Mouse (Mus musculus) heart, adult 2 months (tissue): ENCODE data around the gene Zfp423. TPM values are rescaled to one million over a fixed set of nuclear protein-coding genes. Genes with fewer than 3 reads are reported as not detected.

Source experiments
- DNase-seq, 2 experiments: peaks; one replicate each; pipeline ENCODE4 v3.0.0; 2021
- H3K27ac ChIP-seq: fragments of 200-600 bp; 2 replicates; pipeline ENCODE4 v1.8.1; 2022
- H3K27me3 ChIP-seq: fragments of 200-500 bp; 2 replicates; pipeline ENCODE4 v1.6.1; 2012; ENCODE audit warnings: mild to moderate bottlenecking, low read length, inconsistent platforms, mixed read lengths; ENCODE audit not compliant: control insufficient read depth, insufficient read depth
- H3K36me3 ChIP-seq: fragments of 200-500 bp; 2 replicates; pipeline ENCODE4 v1.6.1; 2012; ENCODE audit warnings: low read length, inconsistent platforms; ENCODE audit not compliant: control insufficient read depth, insufficient read depth
- H3K4me1 ChIP-seq: fragments of 200-500 bp; 2 replicates; pipeline ENCODE4 v1.6.1; 2011; ENCODE audit warnings: low read length; ENCODE audit not compliant: control insufficient read depth, insufficient read depth
- H3K4me3 ChIP-seq: fragments of 200-600 bp; 2 replicates; pipeline ENCODE4 v1.8.1; 2022
- H3K79me2 ChIP-seq: fragments of 200-500 bp; replicated peaks from 2 replicates; pipeline ENCODE4 v1.6.1; 2012; ENCODE audit warnings: mild to moderate bottlenecking, inconsistent platforms, low read length, moderate library complexity, mixed read lengths; ENCODE audit not compliant: control insufficient read depth, insufficient read depth
- H3K9ac ChIP-seq: fragments of 200-500 bp; 2 replicates; pipeline ENCODE4 v1.6.1; 2012; ENCODE audit warnings: low read depth, mild to moderate bottlenecking, control low read depth, inconsistent platforms, low read length, mixed read lengths
- CTCF ChIP-seq: fragments of 200-600 bp; IDR thresholded peaks from 2 replicates; pipeline ENCODE4 v1.8.1; 2022; ENCODE audit warnings: antibody characterized with exemption, mild to moderate bottlenecking, moderate library complexity
- EP300 ChIP-seq: fragments of 200-500 bp; IDR thresholded peaks from 2 replicates; pipeline ENCODE4 v1.6.1; 2011; ENCODE audit warnings: low read depth, low read length, control low read depth; ENCODE audit not compliant: insufficient read depth
- POLR2A ChIP-seq: fragments of 200-500 bp; IDR thresholded peaks from 2 replicates; pipeline ENCODE4 v1.6.1; 2011; ENCODE audit warnings: mild to moderate bottlenecking, low read depth, low read length, control low read depth; ENCODE audit not compliant: insufficient read depth
- WGBS: fragments of 180-500 bp; shearing (Covaris S2); methylation state at CpG from one replicate; pipeline ENCODE4 v1.1.7; 2018; 5-methylcytosine and 5-hydroxymethylcytosine counted together
- intact Hi-C: fragments of 180-260 bp; cut with DNase I; formaldehyde crosslinking; loops from one replicate; pipeline ENCODE4 v1.15.1; 2025
- polyA plus RNA-seq: library from polyadenylated mRNA; depleted of rRNA; stranded (reverse); fragments of >200 nt; gene quantifications from 2 replicates; pipeline ENCODE4 v1.2.3, GENCODE M21; 2012
- total RNA-seq, 2 experiments: library from RNA; stranded (reverse); gene quantifications; 2 replicates each; pipeline ENCODE4 v1.2.3; 2021

The Zfp423 gene
- total and polyA plus RNA-seq, 3 experiments = 4.3 to 5.3 (median 4.8) TPM

DNA sequence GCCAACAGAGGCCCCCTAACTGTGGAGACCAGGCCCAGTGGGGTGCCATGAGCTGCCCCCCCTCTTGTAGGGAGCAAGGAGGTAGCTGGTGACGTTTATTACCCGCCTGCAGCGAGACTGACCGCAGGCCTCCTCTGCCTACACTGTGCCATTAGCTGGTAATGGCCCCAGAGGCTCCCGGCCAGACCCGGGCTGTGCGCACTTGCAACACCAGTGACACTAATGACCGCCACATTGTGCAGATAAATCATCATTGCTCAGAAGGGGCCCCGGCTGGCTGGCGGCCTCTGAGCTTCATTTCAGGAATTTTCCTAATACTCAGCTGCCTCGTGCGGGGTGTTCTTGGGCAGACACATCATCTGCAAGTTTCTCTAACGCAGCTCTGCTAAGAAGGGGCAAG is 206.7 kb downstream of the Zfp423 start:
- no peaks in the 10 kb centered on the region for H3K4me1 ChIP-seq
- no peak overlapping the region for H3K27ac ChIP-seq
- H3K27me3 ChIP-seq = no peaks in the 10 kb centered on the region
- H3K36me3 ChIP-seq = no peaks in the 10 kb centered on the region
- H3K79me2 ChIP-seq = no peaks in the 10 kb centered on the region
- no peak overlapping the region for H3K4me3 ChIP-seq
- intact Hi-C loops = no loop called here
- WGBS = 92% methylated on average over 13 of the region's 13 CpGs
- no peak overlapping the region for H3K9ac ChIP-seq
- DNase-seq = no peak
- no peak for TF ChIP-seq CTCF

DNA sequence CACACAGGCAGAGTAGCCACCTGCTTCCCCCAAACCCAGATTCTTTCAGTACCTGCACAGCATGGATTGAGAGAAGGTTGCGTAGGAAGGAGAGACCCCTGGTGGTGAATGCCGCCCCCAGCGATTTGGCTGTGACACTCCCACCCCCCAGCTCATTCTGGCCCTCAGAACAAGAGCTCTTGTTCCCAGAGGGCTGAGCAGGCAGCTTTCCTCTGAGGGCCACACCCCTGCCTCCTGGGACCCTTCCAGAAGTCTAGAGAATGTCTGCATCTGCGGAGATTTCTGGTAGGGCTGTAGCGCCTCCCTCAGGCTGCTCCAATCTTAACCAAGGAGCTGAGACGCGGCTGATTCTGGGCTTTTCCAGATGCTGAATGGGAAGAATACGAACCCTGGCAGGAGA is 211.8 kb downstream of the Zfp423 start:
- DNase-seq = peak; percentile 35 to 43
- no peak overlapping the region for H3K9ac ChIP-seq
- H3K27me3 ChIP-seq = no peaks in the 10 kb centered on the region
- no peaks in the 10 kb centered on the region for H3K36me3 ChIP-seq
- WGBS = 50% methylated on average over 8 of the region's 8 CpGs
- no peak overlapping the region for H3K4me3 ChIP-seq
- no peak overlapping the region for H3K27ac ChIP-seq
- no peaks in the 10 kb centered on the region for H3K79me2 ChIP-seq
- intact Hi-C loops = loop anchor here (10.0 kb wide), 1 partner anchor 153 kb away; no protein-coding TSS in a partner anchor
- H3K4me1 ChIP-seq = peaks cover 2% of the 10 kb centered on the region; the same call in 1 of the 2 replicates
- TF ChIP-seq CTCF (peak; percentile 43), EP300 (no peak)

DNA sequence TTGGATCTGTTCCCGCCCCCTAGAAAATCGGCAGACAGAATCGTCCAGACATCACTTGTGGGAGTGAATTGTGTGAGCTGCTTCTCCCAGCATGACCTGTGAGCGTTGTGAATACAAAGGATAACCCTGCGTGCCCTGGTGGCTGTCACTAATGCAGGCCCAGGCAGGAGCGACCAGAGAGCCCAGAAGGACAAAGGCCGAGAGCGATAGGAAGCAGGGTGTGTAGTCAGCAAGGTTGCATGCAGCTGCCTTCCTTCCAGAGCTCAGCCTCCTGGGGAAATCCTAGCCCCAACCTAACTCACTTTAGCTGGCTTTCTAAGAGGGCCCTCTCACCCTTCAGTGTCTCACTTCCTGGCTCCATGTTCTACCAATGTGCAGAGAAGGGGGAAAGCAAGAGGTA is 212.3 kb downstream of the Zfp423 start:
- Histone ChIP-seq H3K27me3 (no peaks in the 10 kb centered on the region), H3K27ac (no peak overlapping the region), H3K36me3 (no peaks in the 10 kb centered on the region), H3K9ac (no peak overlapping the region), H3K4me3 (no peak overlapping the region), H3K4me1 (peaks cover 2% of the 10 kb centered on the region; the same call in 1 of the 2 replicates), H3K79me2 (no peaks in the 10 kb centered on the region)
- TF ChIP-seq EP300 (no peak), POLR2A (no peak), CTCF (no peak)
- DNase-seq = no peak
- intact Hi-C loops = loop anchor here (10.0 kb wide), 1 partner anchor 152 kb away; no protein-coding TSS in a partner anchor
- WGBS = 46% methylated on average over 8 of the region's 8 CpGs

DNA sequence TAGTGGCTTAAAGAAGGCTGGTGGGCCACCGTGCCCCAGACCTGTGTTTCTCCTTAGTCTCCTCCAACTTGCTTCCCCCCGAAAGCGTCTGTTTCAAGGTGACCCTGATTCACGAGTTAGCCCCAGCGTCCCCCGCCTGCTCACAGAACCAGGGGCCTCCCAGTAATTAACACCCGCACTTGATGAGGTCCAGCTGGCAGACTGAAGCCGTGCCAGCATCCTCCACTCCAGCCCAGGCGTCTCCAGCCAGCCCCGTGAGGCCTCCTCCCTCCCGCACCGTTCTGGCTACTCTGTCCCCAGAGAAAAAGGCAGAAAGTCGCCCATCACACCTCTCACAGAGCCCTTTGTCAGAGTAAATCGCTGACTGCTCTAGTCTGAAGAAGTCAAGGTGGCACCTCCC is 213.3 kb downstream of the Zfp423 start:
- Histone ChIP-seq H3K36me3 (no peaks in the 10 kb centered on the region), H3K4me3 (no peak overlapping the region), H3K4me1 (peaks cover 2% of the 10 kb centered on the region; the same call in 1 of the 2 replicates), H3K27me3 (no peaks in the 10 kb centered on the region), H3K27ac (no peak overlapping the region), H3K79me2 (no peaks in the 10 kb centered on the region), H3K9ac (no peak overlapping the region)
- WGBS = 39% methylated on average over 14 of the region's 14 CpGs
- DNase-seq = peak; percentile 55 to 67
- intact Hi-C loops = loop anchor here (10.0 kb wide), 1 partner anchor 151 kb away; no protein-coding TSS in a partner anchor
- TF ChIP-seq CTCF (no peak), POLR2A (no peak), EP300 (no peak)

DNA sequence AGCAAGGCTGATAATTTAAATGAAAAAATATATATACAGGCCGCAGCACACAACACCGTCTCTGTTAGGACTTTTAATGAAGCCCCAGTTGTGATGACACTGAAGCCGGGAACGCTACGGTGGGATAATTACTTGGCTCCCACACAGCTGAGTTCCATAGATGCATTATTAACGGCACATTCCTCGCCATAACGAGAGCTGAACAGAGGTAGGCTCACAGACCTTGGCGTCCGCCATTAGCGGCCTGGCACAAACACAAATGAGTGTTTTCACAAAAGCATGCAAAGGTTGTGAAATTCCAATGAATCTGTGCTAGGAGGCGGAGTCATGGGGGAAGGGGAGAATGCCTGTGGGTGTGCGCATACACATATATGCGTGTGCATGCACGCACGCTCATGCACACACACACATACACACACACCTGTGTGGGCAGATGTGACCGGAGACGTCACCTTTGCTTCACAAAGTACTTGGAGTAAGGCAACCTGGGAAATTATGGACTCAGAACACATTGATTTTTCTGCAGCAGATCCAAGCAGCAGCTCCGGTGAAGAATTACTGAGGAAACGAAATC is 214.2 kb downstream of the Zfp423 start:
- no peaks in the 10 kb centered on the region for H3K27me3 ChIP-seq
- H3K9ac ChIP-seq = no peak overlapping the region
- no peaks in the 10 kb centered on the region for H3K79me2 ChIP-seq
- TF ChIP-seq CTCF (no peak), EP300 (no peak), POLR2A (no peak)
- intact Hi-C loops = loop anchor here (10.0 kb wide), 1 partner anchor 150 kb away; no protein-coding TSS in a partner anchor
- no peak overlapping the region for H3K27ac ChIP-seq
- no peaks in the 10 kb centered on the region for H3K36me3 ChIP-seq
- no peak overlapping the region for H3K4me3 ChIP-seq
- peaks cover 2% of the 10 kb centered on the region; the same call in 1 of the 2 replicates for H3K4me1 ChIP-seq
- DNase-seq = no peak
- WGBS = 96% methylated on average over 20 of the region's 20 CpGs

DNA sequence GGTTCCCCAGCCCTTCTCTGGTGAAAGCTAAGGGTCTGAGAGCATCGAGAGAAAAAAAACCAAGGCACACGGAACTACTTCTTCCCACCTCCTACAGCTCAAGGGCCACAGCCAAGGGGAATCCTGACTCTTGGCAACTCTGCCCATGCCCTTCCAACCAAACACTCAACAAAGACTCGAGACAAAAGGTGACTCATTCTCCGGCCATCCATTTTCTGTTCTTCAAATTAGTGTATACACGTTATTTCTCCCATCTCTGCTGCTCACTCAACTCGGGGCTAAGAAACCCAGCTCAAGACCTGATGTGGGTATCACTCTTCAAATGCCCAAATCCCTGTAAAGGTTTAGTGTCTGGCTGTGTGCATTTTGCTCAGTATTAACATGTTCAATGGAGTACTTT is 214.8 kb downstream of the Zfp423 start:
- H3K79me2 ChIP-seq = no peaks in the 10 kb centered on the region
- H3K27me3 ChIP-seq = no peaks in the 10 kb centered on the region
- H3K9ac ChIP-seq = no peak overlapping the region
- H3K27ac ChIP-seq = no peak overlapping the region
- H3K4me1 ChIP-seq = peaks cover 2% of the 10 kb centered on the region; the same call in 1 of the 2 replicates
- intact Hi-C loops = loop anchor here (10.0 kb wide), 1 partner anchor 150 kb away; no protein-coding TSS in a partner anchor
- H3K36me3 ChIP-seq = no peaks in the 10 kb centered on the region
- WGBS = 78% methylated on average over 6 of the region's 6 CpGs
- no peak overlapping the region for H3K4me3 ChIP-seq
- no peak for TF ChIP-seq CTCF
- TF ChIP-seq POLR2A = no peak
- no peak for TF ChIP-seq EP300
- no peak for DNase-seq
